Mouse (Mus musculus): ENCODE results near the gene Wwox.

DNA sequence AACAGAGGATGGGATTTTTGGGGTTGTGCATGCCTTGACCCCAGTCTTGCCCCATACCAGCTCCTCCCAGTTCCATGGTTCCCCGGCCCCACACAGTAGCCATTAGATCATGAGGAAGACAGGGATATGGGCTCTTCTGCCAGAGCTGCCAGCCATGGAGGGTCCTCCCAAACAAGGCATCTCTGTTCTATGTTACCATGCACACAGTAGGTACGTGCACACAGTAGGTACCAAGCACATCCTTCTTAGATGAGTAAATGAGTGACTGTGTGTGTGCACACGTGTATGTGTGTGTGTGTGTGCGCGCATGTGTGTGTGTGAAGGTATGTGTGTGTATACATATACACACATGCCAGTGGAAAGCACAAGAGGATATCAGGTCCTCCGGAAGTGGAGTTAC, 185.9 kb downstream of the Wwox start:
- TF ChIP-seq POLR2A (IDR thresholded peaks at IDR 0.05; ENCODE audit: extremely low read depth, insufficient read depth, low read length): no peak
- TF ChIP-seq CTCF (IDR thresholded peaks at IDR 0.05; ENCODE audit: extremely low read depth, insufficient read depth, low read length): no peak
